Mouse (Mus musculus) adrenal gland, adult 18-20 months (tissue): ENCODE results near the gene Hnf1a. TPM values are rescaled to one million over a fixed set of nuclear protein-coding genes. Genes with fewer than 3 reads are reported as not detected.
"Not testable (repeated sequence)": the region's sequence is repeated elsewhere in the genome, so short reads cannot be mapped to it uniquely, and the experiment has no call there.

Experiments
- DNase-seq, 2 experiments: peaks; one replicate each; pipeline ENCODE4 v3.0.0; 2021 to 2022; ENCODE audit warnings: low spot score in 2 of 2
- total RNA-seq, 2 experiments: library from RNA; stranded (reverse); gene quantifications; 1 replicate in 1 of 2; 2 replicates in 1 of 2; pipeline ENCODE4 v1.2.3; 2021

The Hnf1a gene
- total RNA-seq, 2 experiments from 2014 or later, result not detected

GRCm38 (mm10) chr5:114948891-114949290, 22.0 kb downstream of the Hnf1a start:
- DNase-seq, result peak in 1 of 2 experiments; percentile 37

GRCm38 (mm10) chr5:114945072-114945471, 25.8 kb downstream of the Hnf1a start:
- no peak for DNase-seq

- DNase-seq, result no peak
Observed at GRCm38 (mm10) chr5:114942766-114943130, 28.1 kb downstream of the Hnf1a start.

GRCm38 (mm10) chr5:114942074-114942765, 28.7 kb downstream of the Hnf1a start, which contains the start of gene 2210016L21Rik:
Gene 2210016L21Rik (plus strand): TSS chr5:114942158.
- peak; percentile 70 to 76 for DNase-seq

GRCm38 (mm10) chr5:114941138-114941537, 29.8 kb downstream of the Hnf1a start:
- DNase-seq, result not testable (repeated sequence)

GRCm38 (mm10) chr5:114935838-114936237, 35.1 kb downstream of the Hnf1a start:
- no peak for DNase-seq

- no peak for DNase-seq
Observed at GRCm38 (mm10) chr5:114933206-114933605, 37.7 kb downstream of the Hnf1a start.

- DNase-seq, result no peak
Observed at GRCm38 (mm10) chr5:114931626-114932025, 39.3 kb downstream of the Hnf1a start.

GRCm38 (mm10) chr5:114926753-114927152, 44.1 kb downstream of the Hnf1a start:
- DNase-seq, result no peak

- DNase-seq, result no peak
Observed at GRCm38 (mm10) chr5:114926153-114926684, 44.7 kb downstream of the Hnf1a start.

GRCm38 (mm10) chr5:114922998-114923473, 47.9 kb downstream of the Hnf1a start, which contains the start of gene Oasl1:
Gene Oasl1 (plus strand): TSS chr5:114923240.
- peak; percentile 47 to 59 for DNase-seq

- no peak for DNase-seq
Observed at GRCm38 (mm10) chr5:114922366-114922731, 48.5 kb downstream of the Hnf1a start.

GRCm38 (mm10) chr5:114921551-114922365, 49.1 kb downstream of the Hnf1a start:
- DNase-seq, result no peak

- not testable (repeated sequence) for DNase-seq
Observed at GRCm38 (mm10) chr5:114917357-114917756, 53.5 kb downstream of the Hnf1a start.

- no peak for DNase-seq
Observed at GRCm38 (mm10) chr5:114916777-114917176, 54.1 kb downstream of the Hnf1a start.

- DNase-seq, result no peak
Observed at GRCm38 (mm10) chr5:114915854-114916253, 55.0 kb downstream of the Hnf1a start.

- no peak for DNase-seq
Observed at GRCm38 (mm10) chr5:114914855-114915254, 56.0 kb downstream of the Hnf1a start.

- no peak for DNase-seq
Observed at GRCm38 (mm10) chr5:114913686-114914085, 57.2 kb downstream of the Hnf1a start.

- DNase-seq, result no peak
Observed at GRCm38 (mm10) chr5:114908598-114909305, 62.1 kb downstream of the Hnf1a start.

- peak; percentile 35 to 59 for DNase-seq
Observed at GRCm38 (mm10) chr5:114902413-114902812, 68.5 kb downstream of the Hnf1a start.
